Mouse (Mus musculus): Measurements from ENCODE around the gene Arhgap33. TPM values are rescaled to one million over a fixed set of nuclear protein-coding genes. Genes with fewer than 3 reads are reported as not detected.
"Not testable (repeated sequence)": the region's sequence is repeated elsewhere in the genome, so short reads cannot be mapped to it uniquely, and the experiment has no call there.

Gene Arhgap33
- polyA plus RNA-seq, 1 experiment from 2014 or later = 7.2 TPM

DNA sequence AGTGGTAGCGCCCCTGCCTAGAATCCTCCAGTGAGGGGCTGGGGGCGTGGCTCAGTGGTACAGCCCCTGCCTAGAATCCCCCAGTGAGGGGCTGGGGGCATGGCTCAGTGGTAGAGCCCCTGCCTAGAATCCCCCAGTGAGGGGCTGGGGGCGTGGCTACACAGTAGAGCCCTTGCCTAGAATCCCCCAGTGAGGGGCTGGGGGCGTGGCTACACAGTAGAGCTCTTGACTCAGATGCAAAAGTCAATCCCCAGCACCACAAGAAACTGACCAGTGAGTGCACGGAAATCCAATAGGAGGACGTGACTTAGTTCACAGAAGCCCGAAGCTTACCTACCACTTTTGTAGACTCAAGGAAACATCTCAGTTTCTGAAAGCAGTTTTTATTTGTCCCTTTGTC, 58.7 kb downstream of the Arhgap33 start:
- not testable (repeated sequence) for H3K4me3 ChIP-seq (ENCODE audit: low read depth, low read length); H3K4me2 ChIP-seq; H3K4me1 ChIP-seq (ENCODE audit: control insufficient read depth, insufficient read depth, low read length); H3K9ac ChIP-seq (ENCODE audit: low read depth, low read length); H3K27ac ChIP-seq (ENCODE audit: low read depth, low read length); ATAC-seq (replicated peaks; ENCODE audit: insufficient number of reproducible peaks, low FRiP score, low TSS enrichment); H3K36me3 ChIP-seq (ENCODE audit: control insufficient read depth, insufficient read depth, low read length); H3K9me3 ChIP-seq (replicated peaks; ENCODE audit: control insufficient read depth, low read length); H3K27me3 ChIP-seq (ENCODE audit: control insufficient read depth, insufficient read depth, low read length)
- 86% methylated on average over 7 of the region's 7 CpGs for WGBS (ENCODE audit: insufficient replicate concordance)

DNA sequence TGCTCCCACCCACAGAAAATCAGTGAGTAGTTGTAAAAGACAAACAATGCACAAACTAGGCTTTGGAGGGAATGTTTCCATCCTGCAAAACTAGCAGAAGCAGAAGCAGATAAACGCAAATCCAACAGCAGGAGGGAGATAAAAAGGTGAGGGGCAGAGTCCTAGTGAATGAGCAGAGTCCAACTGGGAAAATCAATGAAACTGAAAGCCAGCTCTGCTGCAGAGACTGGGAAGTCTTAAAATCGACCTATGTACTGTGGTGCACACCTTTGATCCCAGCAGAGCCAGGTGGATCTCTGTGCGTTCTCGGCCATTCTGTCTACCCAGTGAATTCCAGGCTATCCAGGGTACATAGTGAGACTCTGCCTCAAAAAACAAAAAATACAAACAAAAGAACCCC, 59.9 kb downstream of the Arhgap33 start:
- no peaks in the 10 kb centered on the region for H3K9me3 ChIP-seq (replicated peaks; ENCODE audit: control insufficient read depth, low read length)
- H3K36me3 ChIP-seq (ENCODE audit: control insufficient read depth, insufficient read depth, low read length) = no peaks in the 10 kb centered on the region
- no peak overlapping the region for H3K4me3 ChIP-seq (ENCODE audit: low read depth, low read length)
- H3K27me3 ChIP-seq (ENCODE audit: control insufficient read depth, insufficient read depth, low read length) = peaks cover 3% of the 10 kb centered on the region; the same call in 1 of the 2 replicates
- no peaks in the 10 kb centered on the region for H3K4me1 ChIP-seq (ENCODE audit: control insufficient read depth, insufficient read depth, low read length)
- no peak overlapping the region for H3K9ac ChIP-seq (ENCODE audit: low read depth, low read length)
- WGBS (ENCODE audit: insufficient replicate concordance) = 68% methylated on average over 4 of the region's 4 CpGs
- no peak for ATAC-seq (replicated peaks; ENCODE audit: insufficient number of reproducible peaks, low FRiP score, low TSS enrichment)
- H3K4me2 ChIP-seq = no peak overlapping the region
- no peak overlapping the region for H3K27ac ChIP-seq (ENCODE audit: low read depth, low read length)

DNA sequence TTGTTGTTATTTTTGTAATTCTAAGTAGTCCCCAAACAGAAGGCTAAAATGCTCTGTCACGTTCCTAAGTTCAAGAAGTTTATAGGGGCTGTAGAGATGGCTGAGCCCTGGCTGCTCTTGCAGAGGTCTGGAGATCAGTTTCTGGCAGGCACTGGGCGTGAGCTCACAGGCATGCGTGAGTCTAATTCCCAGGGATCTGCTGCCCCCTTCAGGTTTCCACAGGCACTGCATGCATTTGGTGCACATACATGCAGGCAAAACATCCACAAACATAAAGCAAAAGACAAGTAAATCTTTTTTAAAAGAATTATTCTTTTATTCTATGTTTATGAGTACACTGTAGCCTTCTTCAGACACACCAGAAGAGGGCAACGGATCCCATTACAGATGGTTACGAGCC, 62.4 kb downstream of the Arhgap33 start:
- 44% methylated on average over 5 of the region's 5 CpGs for WGBS (ENCODE audit: insufficient replicate concordance)
- H3K9ac ChIP-seq (ENCODE audit: low read depth, low read length) = no peak overlapping the region
- no peak for ATAC-seq (replicated peaks; ENCODE audit: insufficient number of reproducible peaks, low FRiP score, low TSS enrichment)
- H3K4me3 ChIP-seq (ENCODE audit: low read depth, low read length) = no peak overlapping the region
- no peaks in the 10 kb centered on the region for H3K9me3 ChIP-seq (replicated peaks; ENCODE audit: control insufficient read depth, low read length)
- H3K27ac ChIP-seq (ENCODE audit: low read depth, low read length) = no peak overlapping the region
- H3K4me2 ChIP-seq = no peak overlapping the region
- no peaks in the 10 kb centered on the region for H3K36me3 ChIP-seq (ENCODE audit: control insufficient read depth, insufficient read depth, low read length)
- peaks cover 9% of the 10 kb centered on the region for H3K27me3 ChIP-seq (ENCODE audit: control insufficient read depth, insufficient read depth, low read length)
- peaks cover 2% of the 10 kb centered on the region for H3K4me1 ChIP-seq (ENCODE audit: control insufficient read depth, insufficient read depth, low read length)

Small RNA genes within 50 kb of the gene (microRNA-seq; reads per million reads assigned to microRNA genes)
- gene Gm38670 (ENCODE audit: borderline number of aligned reads) = 1.3 reads per million, percentile 17 among the genes with 10 or more reads in this experiment

Other genes starting within 250 kb of the Arhgap33 start
- 18.6 and 22.1 TPM in 2 replicates for gene Clip3, start 243.3 kb downstream of the Arhgap33 start, polyA plus RNA-seq (2014; fragmentation: Nextera tagmentation; extraction: Ambion mirVana)
- 65.5 and 66.1 TPM in 2 replicates for gene Alkbh6, start 226.3 kb downstream of the Arhgap33 start, polyA plus RNA-seq (2014; fragmentation: Nextera tagmentation; extraction: Ambion mirVana)
- gene Syne4, start 220.3 kb downstream of the Arhgap33 start, polyA plus RNA-seq (2014; fragmentation: Nextera tagmentation; extraction: Ambion mirVana) = 18.1 and 20.0 TPM in 2 replicates
- gene E130208F15Rik, start 213.3 kb downstream of the Arhgap33 start, polyA plus RNA-seq (2014; fragmentation: Nextera tagmentation; extraction: Ambion mirVana) = not detected in 2 replicates
- 14.6 and 16.6 TPM in 2 replicates for gene Sdhaf1, start 211.2 kb downstream of the Arhgap33 start, polyA plus RNA-seq (2014; fragmentation: Nextera tagmentation; extraction: Ambion mirVana)
- 1.4 and 1.5 TPM in 2 replicates for gene Lrfn3, start 172.3 kb downstream of the Arhgap33 start, polyA plus RNA-seq (2014; fragmentation: Nextera tagmentation; extraction: Ambion mirVana)
- 8.9 and 9.2 TPM in 2 replicates for gene Tyrobp, start 121.3 kb downstream of the Arhgap33 start, polyA plus RNA-seq (2014; fragmentation: Nextera tagmentation; extraction: Ambion mirVana)
- 0.53 and 0.99 TPM in 2 replicates for gene Hcst, start 115.2 kb downstream of the Arhgap33 start, polyA plus RNA-seq (2014; fragmentation: Nextera tagmentation; extraction: Ambion mirVana)
- 1.0 and 1.4 TPM in 2 replicates for gene Nfkbid, start 113.3 kb downstream of the Arhgap33 start, polyA plus RNA-seq (2014; fragmentation: Nextera tagmentation; extraction: Ambion mirVana)
- gene Aplp1, start 89.5 kb downstream of the Arhgap33 start, polyA plus RNA-seq (2014; fragmentation: Nextera tagmentation; extraction: Ambion mirVana) = 34.9 and 37.8 TPM in 2 replicates
- 1.5 and 3.7 TPM in 2 replicates for gene Kirrel2, start 77.4 kb downstream of the Arhgap33 start, polyA plus RNA-seq (2014; fragmentation: Nextera tagmentation; extraction: Ambion mirVana)
- 0.10 and 0.37 TPM in 2 replicates for gene Nphs1, start 76.7 kb downstream of the Arhgap33 start, polyA plus RNA-seq (2014; fragmentation: Nextera tagmentation; extraction: Ambion mirVana)
- 0.37 TPM in 1 of 2 replicates, not detected in the other for gene Prodh2, start 41.4 kb downstream of the Arhgap33 start, polyA plus RNA-seq (2014; fragmentation: Nextera tagmentation; extraction: Ambion mirVana)
- gene Hspb6, start 17.1 kb upstream of the Arhgap33 start, polyA plus RNA-seq (2014; fragmentation: Nextera tagmentation; extraction: Ambion mirVana) = 10.7 and 12.5 TPM in 2 replicates
- gene Proser3, start 17.2 kb upstream of the Arhgap33 start, polyA plus RNA-seq (2014; fragmentation: Nextera tagmentation; extraction: Ambion mirVana) = 10.3 and 12.7 TPM in 2 replicates
- gene Lin37, start 24.8 kb upstream of the Arhgap33 start, polyA plus RNA-seq (2014; fragmentation: Nextera tagmentation; extraction: Ambion mirVana) = 33.6 and 34.8 TPM in 2 replicates
- 87.6 and 91.2 TPM in 2 replicates for gene U2af1l4, start 28.2 kb upstream of the Arhgap33 start, polyA plus RNA-seq (2014; fragmentation: Nextera tagmentation; extraction: Ambion mirVana)
- 5.4 and 5.5 TPM in 2 replicates for gene Gm49396, start 28.3 kb upstream of the Arhgap33 start, polyA plus RNA-seq (2014; fragmentation: Nextera tagmentation; extraction: Ambion mirVana)
- 102 and 107 TPM in 2 replicates for gene Psenen, start 28.6 kb upstream of the Arhgap33 start, polyA plus RNA-seq (2014; fragmentation: Nextera tagmentation; extraction: Ambion mirVana)
- gene Igflr1, start 30.4 kb upstream of the Arhgap33 start, polyA plus RNA-seq (2014; fragmentation: Nextera tagmentation; extraction: Ambion mirVana) = 2.3 and 3.2 TPM in 2 replicates
- gene Kmt2b, start 53.7 kb upstream of the Arhgap33 start, polyA plus RNA-seq (2014; fragmentation: Nextera tagmentation; extraction: Ambion mirVana) = 7.1 and 8.1 TPM in 2 replicates
- 0.14 TPM in 1 of 2 replicates, not detected in the other for gene Zbtb32, start 63.8 kb upstream of the Arhgap33 start, polyA plus RNA-seq (2014; fragmentation: Nextera tagmentation; extraction: Ambion mirVana)
- 0.31 and 0.47 TPM in 2 replicates for gene Upk1a, start 77.8 kb upstream of the Arhgap33 start, polyA plus RNA-seq (2014; fragmentation: Nextera tagmentation; extraction: Ambion mirVana)
- gene Cox6b1, start 91.1 kb upstream of the Arhgap33 start, polyA plus RNA-seq (2014; fragmentation: Nextera tagmentation; extraction: Ambion mirVana) = 1,669 and 1,746 TPM in 2 replicates
- 2.6 and 3.6 TPM in 2 replicates for gene Etv2, start 100.8 kb upstream of the Arhgap33 start, polyA plus RNA-seq (2014; fragmentation: Nextera tagmentation; extraction: Ambion mirVana)
- 76.7 and 82.8 TPM in 2 replicates for gene Rbm42, start 115.3 kb upstream of the Arhgap33 start, polyA plus RNA-seq (2014; fragmentation: Nextera tagmentation; extraction: Ambion mirVana)
- gene Haus5, start 129.9 kb upstream of the Arhgap33 start, polyA plus RNA-seq (2014; fragmentation: Nextera tagmentation; extraction: Ambion mirVana) = 35.0 and 37.6 TPM in 2 replicates
- not detected in 2 replicates for gene Pmis2, start 136.5 kb upstream of the Arhgap33 start, polyA plus RNA-seq (2014; fragmentation: Nextera tagmentation; extraction: Ambion mirVana)
- 0.70 and 1.6 TPM in 2 replicates for gene 2200002J24Rik, start 163.9 kb upstream of the Arhgap33 start, polyA plus RNA-seq (2014; fragmentation: Nextera tagmentation; extraction: Ambion mirVana)
- 0.17 and 1.4 TPM in 2 replicates for gene Atp4a, start 177.1 kb upstream of the Arhgap33 start, polyA plus RNA-seq (2014; fragmentation: Nextera tagmentation; extraction: Ambion mirVana)
- 172 and 173 TPM in 2 replicates for gene Tmem147, start 194.5 kb upstream of the Arhgap33 start, polyA plus RNA-seq (2014; fragmentation: Nextera tagmentation; extraction: Ambion mirVana)
- gene Gapdhs, start 208.6 kb upstream of the Arhgap33 start, polyA plus RNA-seq (2014; fragmentation: Nextera tagmentation; extraction: Ambion mirVana) = 0.25 and 0.36 TPM in 2 replicates
- 0.49 and 0.56 TPM in 2 replicates for gene Sbsn, start 216.4 kb upstream of the Arhgap33 start, polyA plus RNA-seq (2014; fragmentation: Nextera tagmentation; extraction: Ambion mirVana)
- gene Dmkn, start 228.7 kb upstream of the Arhgap33 start, polyA plus RNA-seq (2014; fragmentation: Nextera tagmentation; extraction: Ambion mirVana) = 1.1 and 1.2 TPM in 2 replicates